Mouse (Mus musculus) olfactory bulb, adult 2 months (tissue): ENCODE results near the gene Gm10354.
"Not testable (repeated sequence)": the region's sequence is repeated elsewhere in the genome, so short reads cannot be mapped to it uniquely, and the experiment has no call there.

Experiments
- CTCF ChIP-seq: fragments of 200-500 bp; IDR thresholded peaks from 2 replicates; pipeline ENCODE4 v1.5.1; 2012; ENCODE audit warnings: low read depth, mild to moderate bottlenecking, low read length, moderate library complexity; ENCODE audit not compliant: insufficient read depth
- POLR2A ChIP-seq: fragments of 200-500 bp; IDR thresholded peaks from 2 replicates; pipeline ENCODE4 v1.6.1; 2012; ENCODE audit warnings: mild to moderate bottlenecking, low read depth, low read length, moderate library complexity; ENCODE audit not compliant: insufficient read depth

DNA sequence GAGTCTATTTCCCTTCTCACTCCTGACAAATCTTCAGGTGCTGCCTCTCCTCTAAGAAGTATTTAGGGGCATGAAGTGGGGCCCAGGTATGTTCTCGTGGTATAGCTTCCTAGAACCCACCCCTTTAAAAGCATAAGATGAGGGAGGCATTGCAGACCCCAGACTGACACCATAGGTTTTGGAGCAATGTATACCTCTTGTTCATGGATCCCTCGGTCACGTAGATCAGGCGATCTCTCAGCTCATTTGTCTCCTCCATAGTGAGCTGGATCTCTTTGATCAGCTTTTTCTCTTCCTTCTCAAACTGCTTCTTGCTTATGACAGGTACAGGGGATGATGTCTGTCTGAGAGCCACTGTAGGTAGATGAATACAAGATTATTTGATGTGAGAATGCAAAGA lies 1.4 kb downstream of the Gm10354 start:
- TF ChIP-seq CTCF, POLR2A: not testable (repeated sequence)
